Mouse (Mus musculus) myocyte (in vitro differentiated cells): ENCODE data around the gene Zfp839.

Experiments used
- CEBPB ChIP-seq: IDR thresholded peaks from 2 replicates; pipeline ENCODE4 v1.6.1; 2011; ENCODE audit warnings: mild to moderate bottlenecking, moderate library complexity; ENCODE audit not compliant: poor library complexity, insufficient read depth, severe bottlenecking
- E2F4 ChIP-seq: IDR thresholded peaks from one replicate; pipeline ENCODE4 v1.6.1; 2011; ENCODE audit warnings: mild to moderate bottlenecking, control low read depth, moderate library complexity; ENCODE audit not compliant: insufficient read depth
- MAX ChIP-seq: IDR thresholded peaks from one replicate; pipeline ENCODE4 v1.6.1; 2011; ENCODE audit warnings: low read depth, mild to moderate bottlenecking, control low read depth
- MYOD1 ChIP-seq, 3 experiments: IDR thresholded peaks; one replicate each; pipeline ENCODE4 v1.6.1; 2011; ENCODE audit warnings: control low read depth in 2 of 3, low read depth in 2 of 3, mild to moderate bottlenecking in 2 of 3, moderate library complexity in 1 of 3; ENCODE audit not compliant: insufficient read length in 2 of 3, control insufficient read depth in 1 of 3
- MYOG ChIP-seq, 3 experiments: IDR thresholded peaks; one replicate each; pipeline ENCODE4 v1.6.1; 2011; ENCODE audit warnings: control low read depth in 2 of 3, low read depth in 2 of 3, mild to moderate bottlenecking in 2 of 3; ENCODE audit not compliant: insufficient read length in 2 of 3, control insufficient read depth in 1 of 3, insufficient read depth in 1 of 3
- POLR2A ChIP-seq: IDR thresholded peaks from one replicate; pipeline ENCODE4 v1.6.1; 2011; ENCODE audit warnings: low read depth, mild to moderate bottlenecking, control low read depth, moderate library complexity; ENCODE audit not compliant: insufficient read length
- POLR2AphosphoS2 ChIP-seq: IDR thresholded peaks from one replicate; pipeline ENCODE4 v1.6.1; 2011; ENCODE audit warnings: low read depth, control low read depth; ENCODE audit not compliant: insufficient read length
- REST ChIP-seq: IDR thresholded peaks from one replicate; pipeline ENCODE4 v1.6.1; 2011; ENCODE audit warnings: mild to moderate bottlenecking, control low read depth, moderate library complexity; ENCODE audit not compliant: insufficient read depth, insufficient read length
- SRF ChIP-seq: IDR thresholded peaks from one replicate; pipeline ENCODE4 v1.6.1; 2011; ENCODE audit warnings: low read depth; ENCODE audit not compliant: control insufficient read depth, insufficient read length
- TCF12 ChIP-seq: IDR thresholded peaks from one replicate; pipeline ENCODE4 v1.6.1; 2011; ENCODE audit warnings: mild to moderate bottlenecking, control low read depth; ENCODE audit not compliant: poor library complexity, insufficient read depth, severe bottlenecking
- USF1 ChIP-seq: IDR thresholded peaks from one replicate; pipeline ENCODE4 v1.6.1; 2011; ENCODE audit warnings: low read depth, mild to moderate bottlenecking, control low read depth, moderate library complexity

GRCm38 (mm10) chr12:110814924-110815323 lies 35.1 kb upstream of the Zfp839 start:
- TF ChIP-seq MAX, result no peak
- TF ChIP-seq POLR2A, result no peak
- TF ChIP-seq POLR2AphosphoS2, result no peak
- TF ChIP-seq MYOG (IDR thresholded peaks at IDR 0.05; ENCODE audit: control insufficient read depth in 1 of 3, insufficient read depth in 1 of 3, insufficient read length in 2 of 3, low read depth in 2 of 3), result no peak
- no peak for TF ChIP-seq TCF12
- no peak for TF ChIP-seq USF1
- TF ChIP-seq SRF, result no peak
- no peak for TF ChIP-seq CEBPB
- TF ChIP-seq MYOD1 (IDR thresholded peaks at IDR 0.05; ENCODE audit: control insufficient read depth in 1 of 3, insufficient read length in 2 of 3, low read depth in 2 of 3), result no peak
- TF ChIP-seq E2F4, result no peak
- no peak for TF ChIP-seq REST
